ENCODE assay signal across 4 mouse cellular contexts in genomic region chr1:21267466-21267865, GRCm38 (mm10). TPM values are rescaled to one million over a fixed set of nuclear protein-coding genes. Genes with fewer than 3 reads are reported as not detected.
"Had no signal": no experiment of that assay in that cellular context is flagged by ENCODE, and none has a peak within 500 bp of the region (broad histone marks: within the 10 kb centered on the region; RNA-seq: fewer than 3 reads in every experiment).

No protein-coding gene starts in this region.

RNA-seq across cellular contexts. Expression of gene Gsta3, which starts 27.1 kb away (rescaled TPM):
- total RNA-seq: megakaryocyte, adult 5-6 weeks; megakaryocyte-erythroid progenitor cell, adult 5-6 weeks; midbrain, postnatal 0 days had no signal
- polyA plus RNA-seq: limb, embryonic 10.5 days had no signal
